Mouse (Mus musculus) liver, postnatal 0 days (tissue): ENCODE results near the gene Wnk2. TPM values are rescaled to one million over a fixed set of nuclear protein-coding genes. Genes with fewer than 3 reads are reported as not detected.

Source experiments
- ATAC-seq: fragments of 200-750 bp; cut with Nextera tagmentation; 2 replicates; pipeline ENCODE4 v1.8.0; 2017; ENCODE audit warnings: mild to moderate bottlenecking, moderate library complexity
- DNase-seq: peaks from one replicate; pipeline ENCODE4 v3.0.0-alpha.2; 2016
- H3K27ac ChIP-seq: fragments of 300-500 bp; sonication (generic); 2 replicates; pipeline ENCODE4 v1.5.1; 2014; ENCODE audit warnings: antibody characterized with exemption, moderate library complexity, mild to moderate bottlenecking, low read depth
- H3K27me3 ChIP-seq: fragments of 300-500 bp; sonication (generic); 2 replicates; pipeline ENCODE4 v1.6.1; 2014; ENCODE audit warnings: low read length, control low read depth, mixed read lengths; ENCODE audit not compliant: insufficient read depth
- H3K36me3 ChIP-seq: fragments of 300-500 bp; sonication (generic); replicated peaks from 2 replicates; pipeline ENCODE4 v1.6.1; 2014; ENCODE audit warnings: mild to moderate bottlenecking, control low read depth, low read length, moderate library complexity, mixed read lengths; ENCODE audit not compliant: insufficient read depth
- H3K4me1 ChIP-seq: fragments of 300-500 bp; sonication (generic); 2 replicates; pipeline ENCODE4 v1.6.1; 2014; ENCODE audit warnings: antibody characterized with exemption, mild to moderate bottlenecking, control low read depth; ENCODE audit not compliant: insufficient read depth
- H3K4me2 ChIP-seq: fragments of 300-500 bp; sonication (generic); 2 replicates; pipeline ENCODE4 v1.6.1; 2014; ENCODE audit warnings: low read depth, mild to moderate bottlenecking, low read length, moderate library complexity, mixed read lengths
- H3K4me3 ChIP-seq: fragments of 300-500 bp; sonication (generic); 2 replicates; pipeline ENCODE4 v1.5.1; 2014; ENCODE audit warnings: low read depth, low read length
- H3K9ac ChIP-seq: fragments of 300-500 bp; sonication (generic); replicated peaks from 2 replicates; pipeline ENCODE4 v1.6.1; 2014; ENCODE audit warnings: mild to moderate bottlenecking, moderate library complexity
- H3K9me3 ChIP-seq: fragments of 300-500 bp; sonication (generic); 2 replicates; pipeline ENCODE4 v1.6.1; 2016; ENCODE audit warnings: mild to moderate bottlenecking, control low read depth, low read length, mixed read lengths
- CTCF ChIP-seq: sonication (generic); IDR thresholded peaks from 2 replicates; pipeline ENCODE4 v1.5.1; 2016; ENCODE audit warnings: antibody characterized with exemption, low read depth
- EP300 ChIP-seq: IDR thresholded peaks from 2 replicates; pipeline ENCODE4 v1.6.1; 2016; ENCODE audit warnings: antibody characterized with exemption, low read depth, mild to moderate bottlenecking
- WGBS: fragments of 180-500 bp; shearing (Covaris S2); extraction: QIAGEN DNeasy Blood & Tissue Kit; methylation state at CpG from one replicate; pipeline ENCODE4 v1.1.7; 2014; ENCODE audit not compliant: insufficient replicate concordance; 5-methylcytosine and 5-hydroxymethylcytosine counted together
- polyA plus RNA-seq: library from polyadenylated mRNA; unstranded; fragments of >200 nt; fragmentation: Nextera tagmentation; extraction: Ambion mirVana; gene quantifications from 2 replicates; pipeline ENCODE4 v1.2.1, GENCODE M21; 2015

The Wnk2 gene
- polyA plus RNA-seq, 1 experiment from 2014 or later: 0.13 TPM

DNA sequence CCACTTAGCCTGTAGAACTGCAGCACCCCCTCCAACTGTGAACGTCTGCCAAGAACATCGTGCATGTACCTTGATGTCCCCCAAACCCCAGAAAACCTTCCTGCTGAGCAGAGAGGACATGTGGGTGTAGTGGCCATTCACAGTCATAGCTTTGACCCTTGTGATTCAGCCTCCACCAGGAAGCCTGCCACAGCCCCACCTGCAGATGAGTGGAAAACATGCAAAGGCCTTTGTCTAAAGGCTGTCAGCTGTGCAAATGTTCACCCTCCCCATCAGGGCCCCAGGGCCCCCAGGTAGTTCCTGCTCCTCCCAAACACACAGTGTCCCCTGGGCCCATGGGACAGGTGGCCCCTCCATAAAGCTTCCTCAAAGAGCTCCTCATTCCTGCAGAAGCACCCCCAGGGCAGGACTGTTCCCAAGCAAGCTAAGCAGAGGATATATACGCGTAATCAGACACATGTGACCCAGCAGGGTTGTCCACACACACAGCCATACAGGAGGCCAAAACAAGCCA, 16.4 kb downstream of the Wnk2 start:
- ATAC-seq: no peak
- Histone ChIP-seq H3K4me1 (peaks cover 7% of the 10 kb centered on the region), H3K9me3 (no peaks in the 10 kb centered on the region), H3K4me2 (no peak overlapping the region), H3K27me3 (no peaks in the 10 kb centered on the region), H3K27ac (no peak overlapping the region), H3K9ac (no peak overlapping the region), H3K4me3 (no peak overlapping the region), H3K36me3 (no peaks in the 10 kb centered on the region)
- no peak for DNase-seq
- no peak for TF ChIP-seq CTCF
- no peak for TF ChIP-seq EP300
- WGBS: 75% methylated on average over 4 of the region's 4 CpGs

DNA sequence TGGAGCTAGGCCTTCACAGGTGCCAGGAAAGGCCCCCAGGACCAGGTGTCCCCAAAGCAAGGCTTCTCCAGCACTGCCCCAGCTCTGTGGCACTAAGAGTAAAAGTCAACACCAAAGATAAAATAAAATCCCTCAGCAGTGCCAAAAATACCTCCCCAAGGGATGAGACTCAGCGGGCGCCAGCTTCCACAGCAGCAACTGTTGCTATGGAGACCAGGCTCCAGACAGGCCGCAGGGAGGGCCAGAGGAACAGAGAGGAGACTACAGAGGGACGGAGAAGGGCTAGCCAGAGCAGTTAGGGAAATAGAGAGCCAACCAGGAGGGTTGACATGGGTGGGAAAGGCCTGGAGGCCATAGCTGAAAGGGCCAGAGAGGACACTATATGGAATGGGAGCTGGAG, 18.0 kb downstream of the Wnk2 start:
- Histone ChIP-seq H3K9ac (no peak overlapping the region), H3K4me2 (no peak overlapping the region), H3K4me1 (peaks cover 7% of the 10 kb centered on the region), H3K36me3 (no peaks in the 10 kb centered on the region), H3K27ac (no peak overlapping the region), H3K4me3 (no peak overlapping the region), H3K27me3 (no peaks in the 10 kb centered on the region), H3K9me3 (no peaks in the 10 kb centered on the region)
- DNase-seq: no peak
- no peak for ATAC-seq
- WGBS: 64% methylated on average over 4 of the region's 4 CpGs
- TF ChIP-seq EP300: no peak
- no peak for TF ChIP-seq CTCF

DNA sequence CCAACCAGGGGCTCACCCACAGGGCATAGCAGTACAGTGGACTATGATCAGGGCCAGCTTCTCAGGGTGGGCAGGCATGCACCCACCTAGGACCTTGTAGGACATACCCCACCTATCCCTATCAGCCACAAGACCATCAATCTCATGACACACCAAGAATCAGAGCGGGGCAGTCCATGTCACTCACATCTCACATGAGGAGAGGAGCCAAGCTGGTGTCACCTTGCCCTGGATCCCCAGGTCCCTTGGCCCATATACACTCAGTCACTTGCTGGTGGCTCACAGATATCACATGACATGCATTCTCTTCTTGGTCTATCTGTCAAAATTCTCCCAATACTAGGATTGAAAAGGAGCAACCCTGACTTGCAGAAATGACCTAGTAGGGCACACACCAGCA, 18.7 kb downstream of the Wnk2 start:
- Histone ChIP-seq H3K27ac (no peak overlapping the region), H3K9ac (no peak overlapping the region), H3K27me3 (no peaks in the 10 kb centered on the region), H3K4me2 (no peak overlapping the region), H3K36me3 (no peaks in the 10 kb centered on the region), H3K4me1 (peaks cover 7% of the 10 kb centered on the region), H3K4me3 (no peak overlapping the region), H3K9me3 (no peaks in the 10 kb centered on the region)
- ATAC-seq: no peak
- no peak for TF ChIP-seq CTCF
- TF ChIP-seq EP300: no peak
- 83% methylated on average over 1 of the region's 1 CpGs for WGBS
- DNase-seq: no peak

DNA sequence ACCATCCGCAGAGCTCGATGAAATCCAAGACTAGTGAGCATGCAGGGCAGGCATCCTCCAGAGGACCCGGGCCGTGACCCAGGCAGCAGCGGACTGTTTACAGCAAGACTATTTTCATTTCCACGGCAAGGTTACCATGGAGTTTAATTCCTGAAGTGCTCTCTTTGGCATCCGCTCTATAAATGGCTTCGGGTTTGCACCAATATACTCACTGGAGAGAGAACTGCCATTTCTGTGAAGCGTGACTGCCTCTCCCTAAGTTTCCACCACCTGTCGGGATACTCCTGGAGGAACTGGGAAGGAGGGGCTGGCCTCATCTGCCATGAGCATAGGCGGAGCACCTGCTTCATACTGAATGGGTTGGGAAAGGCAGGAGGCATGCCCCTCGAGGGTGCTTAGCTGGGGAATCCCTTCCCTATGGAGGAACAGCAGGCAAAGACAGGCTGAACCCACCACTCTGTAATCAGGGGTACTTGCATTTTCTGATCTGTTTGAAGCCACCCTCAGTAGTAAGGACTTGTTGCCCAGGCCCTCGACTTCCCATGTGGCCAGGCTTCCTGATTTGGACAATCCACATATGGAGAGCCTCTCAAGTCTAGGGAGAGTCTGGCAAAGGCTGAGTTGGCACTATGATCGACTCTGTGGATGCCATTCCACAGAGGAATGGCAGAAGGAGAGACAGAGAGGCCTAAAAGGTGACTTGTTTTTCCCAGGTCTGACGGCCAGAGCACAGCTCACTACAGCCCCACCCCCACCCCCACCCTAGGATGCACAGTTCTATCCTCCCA, 19.8 kb downstream of the Wnk2 start:
- WGBS: 68% methylated on average over 15 of the region's 15 CpGs
- Histone ChIP-seq H3K36me3 (no peaks in the 10 kb centered on the region), H3K27ac (no peak overlapping the region), H3K9me3 (no peaks in the 10 kb centered on the region), H3K4me3 (no peak overlapping the region), H3K4me2 (no peak overlapping the region), H3K9ac (no peak overlapping the region), H3K4me1 (peaks cover 7% of the 10 kb centered on the region), H3K27me3 (no peaks in the 10 kb centered on the region)
- TF ChIP-seq CTCF (no peak), EP300 (no peak)
- ATAC-seq: no peak
- no peak for DNase-seq

DNA sequence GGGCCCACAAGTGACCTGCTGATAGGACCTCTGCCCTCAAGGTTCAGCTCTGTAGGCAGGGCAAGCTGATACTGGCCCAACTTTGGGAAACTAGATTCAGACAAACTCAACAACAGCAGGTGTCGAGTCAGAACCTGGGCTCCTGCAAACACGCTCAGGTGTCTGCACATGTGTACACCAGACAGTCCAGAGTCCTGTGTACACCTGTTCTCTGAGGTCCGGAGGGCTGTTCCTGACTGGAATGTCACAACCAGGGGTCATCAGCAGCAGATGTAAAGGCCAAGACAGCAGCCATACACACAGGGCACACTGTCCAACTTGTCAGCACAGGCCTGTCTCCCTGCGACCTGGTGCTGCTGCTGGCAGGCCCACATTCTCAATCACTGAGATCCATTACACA, 25.7 kb downstream of the Wnk2 start:
- Histone ChIP-seq H3K27me3 (no peaks in the 10 kb centered on the region), H3K4me2 (no peak overlapping the region), H3K9me3 (no peaks in the 10 kb centered on the region), H3K36me3 (no peaks in the 10 kb centered on the region), H3K27ac (0 out of 2 replicates have a peak overlapping the region, but pooled peaks have one; percentile 34), H3K9ac (no peak overlapping the region), H3K4me3 (no peak overlapping the region), H3K4me1 (peaks cover 3% of the 10 kb centered on the region; the same call in 1 of the 2 replicates)
- ATAC-seq: peak; percentile 99
- peak; percentile 43 for DNase-seq
- WGBS: 64% methylated on average over 4 of the region's 4 CpGs
- TF ChIP-seq CTCF (no peak), EP300 (no peak)

DNA sequence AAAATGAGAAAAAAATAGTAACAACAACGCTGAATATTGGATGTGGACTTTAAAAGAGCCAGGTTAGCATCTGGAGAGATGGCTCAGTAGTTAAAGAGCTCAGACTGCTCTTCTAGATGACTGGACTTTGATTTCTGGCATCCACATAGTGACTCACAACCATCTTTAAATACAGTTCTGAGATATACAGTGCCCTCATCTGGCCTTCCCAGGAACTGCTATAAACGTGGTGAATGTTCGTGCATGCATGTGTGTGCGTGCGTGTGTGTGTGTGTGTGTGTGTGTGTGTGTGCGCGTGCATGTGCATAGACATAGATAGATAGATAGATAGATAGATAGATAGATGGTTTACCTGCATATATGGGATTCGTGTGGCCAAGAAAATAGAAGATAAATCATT, 30.3 kb downstream of the Wnk2 start:
- Histone ChIP-seq H3K4me1 (peaks cover under 1% of the 10 kb centered on the region; the same call in 1 of the 2 replicates), H3K36me3 (no peaks in the 10 kb centered on the region), H3K27me3 (no peaks in the 10 kb centered on the region), H3K9me3 (no peaks in the 10 kb centered on the region), H3K4me2 (no peak overlapping the region), H3K4me3 (no peak overlapping the region), H3K27ac (no peak overlapping the region), H3K9ac (no peak overlapping the region)
- WGBS: 82% methylated on average over 8 of the region's 8 CpGs
- no peak for ATAC-seq
- DNase-seq: no peak
- TF ChIP-seq EP300 (no peak), CTCF (peak; percentile 45; the same call in 1 of the 2 replicates)
